Mouse (Mus musculus): ENCODE measurements around the gene Slc38a9. TPM values are rescaled to one million over a fixed set of nuclear protein-coding genes. Genes with fewer than 3 reads are reported as not detected.
A peak's percentile ranks its signal among the peaks of the same experiment; 100 is the strongest.

The Slc38a9 gene
- total and polyA plus RNA-seq, 3 experiments: 1.6 to 89.5 (median 31.7) TPM

DNA sequence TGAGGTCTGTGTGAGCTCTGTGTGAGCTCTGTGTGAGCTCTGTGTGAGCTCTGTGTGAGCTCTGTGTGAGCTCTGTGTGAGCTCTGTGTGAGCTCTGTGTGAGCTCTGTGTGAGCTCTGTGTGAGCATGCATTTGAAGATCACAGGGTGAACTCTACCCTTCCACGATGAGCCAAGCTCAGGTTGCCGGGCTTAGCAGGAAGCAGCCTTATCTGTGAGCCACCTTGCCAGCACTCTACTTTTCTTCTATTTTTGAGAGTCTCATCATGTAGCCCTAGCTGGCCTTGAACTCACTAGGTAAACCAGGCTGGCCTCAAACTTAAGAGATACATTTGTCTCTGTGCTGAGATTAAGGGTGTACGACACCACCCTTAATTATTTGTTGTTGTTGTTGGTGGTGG is 24.1 kb upstream of the Slc38a9 start:
- ATAC-seq (ENCODE audit: extremely low read depth, insufficient number of reproducible peaks, low FRiP score, poor library complexity, severe bottlenecking): no peak

DNA sequence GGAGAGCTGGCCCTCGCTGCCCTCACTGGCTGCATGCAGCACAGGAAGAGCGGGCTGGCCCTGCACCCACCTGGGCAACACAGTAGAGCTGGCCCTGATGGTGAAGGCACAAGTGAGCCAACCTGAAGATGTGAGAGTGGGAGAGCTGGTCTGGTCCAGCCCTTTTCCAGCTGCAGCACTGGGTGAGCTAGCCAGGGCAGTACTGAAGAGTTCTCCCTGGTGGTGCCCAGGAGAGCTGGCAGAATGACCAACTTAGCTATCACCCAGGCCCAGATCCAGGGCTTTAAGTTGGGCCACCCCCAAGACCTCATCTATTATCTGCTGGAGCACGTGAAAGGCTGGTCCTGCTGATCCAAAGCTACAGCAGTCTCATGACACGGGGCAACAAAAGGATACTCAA is 21.4 kb upstream of the Slc38a9 start:
- H3K4me1 ChIP-seq (ENCODE audit: insufficient read depth, low read depth, low read length): peaks cover 14% of the 10 kb centered on the region

More for the DNA sequence above, 24.1 kb upstream of the Slc38a9 start:
- H3K27me3 ChIP-seq (ENCODE audit: insufficient read depth, low read length): peaks cover 6% of the 10 kb centered on the region; the same call in 1 of the 2 replicates
- peaks cover 14% of the 10 kb centered on the region for H3K4me1 ChIP-seq (ENCODE audit: insufficient read depth, low read depth, low read length)
- H3K36me3 ChIP-seq (replicated peaks): no peaks in the 10 kb centered on the region
- TF ChIP-seq GATA2 (IDR thresholded peaks at IDR 0.05; ENCODE audit: borderline replicate concordance, low read depth, low read length) (no peak), GATA1 (IDR thresholded peaks at IDR 0.05; ENCODE audit: borderline replicate concordance, low read length) (no peak), CTCF (IDR thresholded peaks at IDR 0.05; ENCODE audit: low read depth, low read length) (no peak), TAL1 (conservative IDR thresholded peaks at IDR 0.05; ENCODE audit: low read depth, low read length) (no peak)
- H3K9me3 ChIP-seq (replicated peaks): no peaks in the 10 kb centered on the region
- no peak for DNase-seq (ENCODE audit: low spot score)
- H3K4me3 ChIP-seq (ENCODE audit: low read depth, low read length): no peak overlapping the region

DNA sequence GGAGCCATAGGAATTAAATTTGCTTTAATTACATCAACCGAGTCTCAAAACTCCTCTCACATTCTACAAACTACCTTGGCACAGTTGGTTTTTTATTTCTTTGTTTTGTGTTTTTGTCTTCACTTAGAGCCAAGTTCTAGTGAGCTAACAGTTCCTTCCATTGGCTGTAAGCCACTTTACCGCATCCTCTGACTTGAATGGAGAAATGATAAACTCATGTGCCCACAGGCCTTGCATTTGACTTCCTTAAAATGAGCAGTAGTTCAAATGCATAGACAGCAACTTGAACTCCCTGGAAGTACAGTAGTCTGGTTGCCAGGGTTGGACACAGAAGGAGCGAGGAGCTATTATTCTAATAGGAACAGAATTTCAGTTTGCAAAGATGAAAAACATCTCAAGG is 17.7 kb upstream of the Slc38a9 start:
- TF ChIP-seq CTCF (IDR thresholded peaks at IDR 0.05; ENCODE audit: low read depth, low read length): no peak
- TF ChIP-seq GATA1 (IDR thresholded peaks at IDR 0.05; ENCODE audit: borderline replicate concordance, low read length): no peak
- TF ChIP-seq TAL1 (conservative IDR thresholded peaks at IDR 0.05; ENCODE audit: low read depth, low read length): no peak
- no peak for TF ChIP-seq POLR2AphosphoS5 (IDR thresholded peaks at IDR 0.05; ENCODE audit: insufficient replicate concordance, low read depth, low read length)
- TF ChIP-seq GATA2 (IDR thresholded peaks at IDR 0.05; ENCODE audit: borderline replicate concordance, low read depth, low read length): no peak
- DNase-seq (ENCODE audit: low spot score): no peak
- Histone ChIP-seq H3K4me3 (ENCODE audit: low read depth, low read length) (no peak overlapping the region), H3K27me3 (ENCODE audit: insufficient read depth, low read length) (peaks cover 7% of the 10 kb centered on the region; the same call in 1 of the 2 replicates), H3K36me3 (replicated peaks) (no peaks in the 10 kb centered on the region), H3K9me3 (replicated peaks) (no peaks in the 10 kb centered on the region), H3K4me1 (ENCODE audit: insufficient read depth, low read depth, low read length) (peaks cover 14% of the 10 kb centered on the region; the same call in 1 of the 2 replicates)
- no peak for ATAC-seq (ENCODE audit: extremely low read depth, insufficient number of reproducible peaks, low FRiP score, poor library complexity, severe bottlenecking)

More for the DNA sequence above, 21.4 kb upstream of the Slc38a9 start:
- H3K4me3 ChIP-seq (ENCODE audit: low read depth, low read length): peak overlapping the region; percentile 23; the same call in 1 of the 2 replicates
- H3K27me3 ChIP-seq (ENCODE audit: insufficient read depth, low read length): peaks cover 6% of the 10 kb centered on the region; the same call in 1 of the 2 replicates
- no peaks in the 10 kb centered on the region for H3K36me3 ChIP-seq (replicated peaks)
- ATAC-seq (ENCODE audit: extremely low read depth, insufficient number of reproducible peaks, low FRiP score, poor library complexity, severe bottlenecking): no peak
- no peak for TF ChIP-seq CTCF (IDR thresholded peaks at IDR 0.05; ENCODE audit: low read depth, low read length)
- no peak for TF ChIP-seq GATA2 (IDR thresholded peaks at IDR 0.05; ENCODE audit: borderline replicate concordance, low read depth, low read length)
- TF ChIP-seq GATA1 (IDR thresholded peaks at IDR 0.05; ENCODE audit: borderline replicate concordance, low read length): no peak
- no peak for TF ChIP-seq POLR2AphosphoS5 (IDR thresholded peaks at IDR 0.05; ENCODE audit: insufficient replicate concordance, low read depth, low read length)
- TF ChIP-seq TAL1 (conservative IDR thresholded peaks at IDR 0.05; ENCODE audit: low read depth, low read length): no peak
- no peak for DNase-seq (ENCODE audit: low spot score)
- no peaks in the 10 kb centered on the region for H3K9me3 ChIP-seq (replicated peaks)

DNA sequence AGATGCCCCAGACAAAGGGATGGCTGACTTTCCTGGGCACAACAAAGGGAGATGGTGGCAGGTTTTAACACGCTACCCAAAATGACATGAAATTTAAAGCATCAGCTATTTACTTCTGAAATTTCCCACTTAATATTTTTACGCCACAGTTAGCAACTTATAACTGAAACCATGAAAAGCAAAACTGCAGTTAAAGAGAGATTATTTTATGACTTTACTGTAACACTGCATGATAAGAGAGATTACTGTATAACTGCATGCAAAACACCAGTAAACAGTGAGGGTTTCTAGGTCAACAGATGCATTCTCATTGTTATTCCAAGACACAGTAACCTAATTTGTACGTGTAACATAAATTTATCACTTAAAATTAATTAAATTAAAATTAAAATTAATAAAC is 15.6 kb upstream of the Slc38a9 start:
- Histone ChIP-seq H3K4me3 (ENCODE audit: low read depth, low read length) (no peak overlapping the region), H3K27me3 (ENCODE audit: insufficient read depth, low read length) (peaks cover 9% of the 10 kb centered on the region; the same call in 1 of the 2 replicates), H3K4me1 (ENCODE audit: insufficient read depth, low read depth, low read length) (peaks cover 10% of the 10 kb centered on the region; the same call in 1 of the 2 replicates), H3K9me3 (replicated peaks) (no peaks in the 10 kb centered on the region), H3K36me3 (replicated peaks) (no peaks in the 10 kb centered on the region)
- ATAC-seq (ENCODE audit: extremely low read depth, insufficient number of reproducible peaks, low FRiP score, poor library complexity, severe bottlenecking) (no peak), DNase-seq (ENCODE audit: low spot score) (no peak)
- TF ChIP-seq GATA2 (IDR thresholded peaks at IDR 0.05; ENCODE audit: borderline replicate concordance, low read depth, low read length): no peak
- TF ChIP-seq POLR2AphosphoS5 (IDR thresholded peaks at IDR 0.05; ENCODE audit: insufficient replicate concordance, low read depth, low read length): no peak
- TF ChIP-seq TAL1 (conservative IDR thresholded peaks at IDR 0.05; ENCODE audit: low read depth, low read length): no peak
- TF ChIP-seq GATA1 (IDR thresholded peaks at IDR 0.05; ENCODE audit: borderline replicate concordance, low read length): no peak
- no peak for TF ChIP-seq CTCF (IDR thresholded peaks at IDR 0.05; ENCODE audit: low read depth, low read length)

DNA sequence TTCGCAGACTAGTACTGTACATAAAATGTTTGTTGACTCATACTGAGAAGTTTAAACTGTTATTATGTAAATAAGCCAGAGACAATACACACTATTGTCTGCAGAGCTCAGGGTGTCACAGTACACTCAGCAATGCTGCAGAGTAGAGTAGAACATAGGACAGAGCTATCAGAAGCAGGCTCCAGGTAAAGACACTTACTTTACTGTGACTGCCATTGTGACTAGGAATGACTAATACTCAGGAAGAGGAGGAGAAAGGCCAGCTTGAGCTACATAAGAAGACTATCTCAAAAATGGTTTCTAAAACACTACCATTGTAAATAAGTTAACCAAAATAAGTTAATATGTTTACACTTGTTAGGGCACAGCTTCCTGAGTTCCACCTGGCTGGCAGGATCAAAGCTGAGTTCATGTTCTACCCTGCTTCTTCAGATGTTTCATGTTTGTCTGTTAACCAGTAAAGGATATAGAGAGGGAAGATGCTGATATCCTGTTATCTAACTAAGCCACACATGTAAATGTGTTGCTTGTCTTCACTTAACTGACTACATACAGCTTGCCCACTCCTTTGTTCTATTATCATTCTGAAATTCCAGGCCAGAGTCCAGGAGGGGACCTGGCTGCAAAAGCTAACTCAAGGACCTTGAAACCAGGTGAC is 14.9 kb upstream of the Slc38a9 start:
- Histone ChIP-seq H3K9me3 (replicated peaks) (no peaks in the 10 kb centered on the region), H3K27me3 (ENCODE audit: insufficient read depth, low read length) (peaks cover 9% of the 10 kb centered on the region; the same call in 1 of the 2 replicates), H3K4me3 (ENCODE audit: low read depth, low read length) (no peak overlapping the region), H3K4me1 (ENCODE audit: insufficient read depth, low read depth, low read length) (peaks cover 10% of the 10 kb centered on the region; the same call in 1 of the 2 replicates), H3K36me3 (replicated peaks) (no peaks in the 10 kb centered on the region)
- ATAC-seq (ENCODE audit: extremely low read depth, insufficient number of reproducible peaks, low FRiP score, poor library complexity, severe bottlenecking): no peak
- no peak for TF ChIP-seq TAL1 (conservative IDR thresholded peaks at IDR 0.05; ENCODE audit: low read depth, low read length)
- no peak for TF ChIP-seq GATA2 (IDR thresholded peaks at IDR 0.05; ENCODE audit: borderline replicate concordance, low read depth, low read length)
- no peak for TF ChIP-seq GATA1 (IDR thresholded peaks at IDR 0.05; ENCODE audit: borderline replicate concordance, low read length)
- TF ChIP-seq CTCF (IDR thresholded peaks at IDR 0.05; ENCODE audit: low read depth, low read length): no peak
- no peak for TF ChIP-seq POLR2AphosphoS5 (IDR thresholded peaks at IDR 0.05; ENCODE audit: insufficient replicate concordance, low read depth, low read length)
- no peak for DNase-seq (ENCODE audit: low spot score)

DNA sequence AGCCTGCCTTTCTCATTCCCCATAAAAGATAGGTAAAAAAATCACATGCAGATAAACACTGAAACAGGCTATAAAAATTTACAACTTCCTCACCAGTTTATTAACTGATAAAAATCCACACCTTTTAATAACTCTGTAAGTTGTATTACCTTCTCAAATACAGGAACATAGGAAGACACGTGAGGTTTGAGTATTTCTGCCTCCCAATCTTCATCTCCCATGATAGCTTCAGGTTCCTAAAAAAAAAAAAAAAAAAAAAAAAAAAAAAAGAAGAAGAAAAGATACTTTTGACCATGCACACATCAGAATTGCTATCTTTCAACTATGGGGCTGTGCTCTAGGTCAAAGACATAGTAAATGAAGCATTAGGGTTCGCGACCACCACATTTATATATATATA is 9.4 kb upstream of the Slc38a9 start:
- H3K27me3 ChIP-seq (ENCODE audit: insufficient read depth, low read length): peaks cover 12% of the 10 kb centered on the region
- TF ChIP-seq GATA2 (IDR thresholded peaks at IDR 0.05; ENCODE audit: borderline replicate concordance, low read depth, low read length) (no peak), TAL1 (conservative IDR thresholded peaks at IDR 0.05; ENCODE audit: low read depth, low read length) (no peak), CTCF (IDR thresholded peaks at IDR 0.05; ENCODE audit: low read depth, low read length) (no peak), POLR2AphosphoS5 (IDR thresholded peaks at IDR 0.05; ENCODE audit: insufficient replicate concordance, low read depth, low read length) (no peak), GATA1 (IDR thresholded peaks at IDR 0.05; ENCODE audit: borderline replicate concordance, low read length) (no peak)
- DNase-seq (ENCODE audit: low spot score) (no peak), ATAC-seq (ENCODE audit: extremely low read depth, insufficient number of reproducible peaks, low FRiP score, poor library complexity, severe bottlenecking) (no peak)
- H3K4me1 ChIP-seq (ENCODE audit: insufficient read depth, low read depth, low read length): no peaks in the 10 kb centered on the region
- peaks cover 9% of the 10 kb centered on the region for H3K9me3 ChIP-seq (replicated peaks)
- H3K36me3 ChIP-seq (replicated peaks): no peaks in the 10 kb centered on the region
- H3K4me3 ChIP-seq (ENCODE audit: low read depth, low read length): no peak overlapping the region
